Mouse (Mus musculus) layer of hippocampus, adult 6 months (tissue): ENCODE results near the gene Nqo1. TPM values are rescaled to one million over a fixed set of nuclear protein-coding genes. Genes with fewer than 3 reads are reported as not detected.

ENCODE experiments used
- long read RNA-seq, 2 experiments: library from polyadenylated mRNA; unstranded; transcript quantifications; one replicate each; pipeline ENCODE4 v2.0.0; 2019 to 2020
- polyA plus RNA-seq: library from polyadenylated mRNA; unstranded; fragments of <200 nt; fragmentation: Nextera tagmentation; gene quantifications from 2 replicates; pipeline ENCODE4 v1.2.3, GENCODE M21; 2021

Gene Nqo1
- 6.3 and 9.9 TPM in 2 replicates for polyA plus RNA-seq
- long read RNA-seq, experiment 1, transcript Nqo1-201 (6 exons, 1,553 nt) = major isoform, 7 of 8 reads
- long read RNA-seq, experiment 1, partial matches to known transcripts = 1 of 8 reads
- long read RNA-seq, experiment 1, other reads (novel, unspliced or antisense) = 0 of 8 reads
- long read RNA-seq, experiment 2, transcript Nqo1-201 (6 exons, 1,553 nt) = major isoform, 16 of 18 reads
- long read RNA-seq, experiment 2, partial matches to known transcripts = 0 of 18 reads
- long read RNA-seq, experiment 2, other reads (novel, unspliced or antisense) = 2 of 18 reads

GRCm38 (mm10) chr8:107403038-107403781 is at the start of gene Nqo1:
TSS of gene Nqo1 (minus strand) at chr8:107403206.

DNA sequence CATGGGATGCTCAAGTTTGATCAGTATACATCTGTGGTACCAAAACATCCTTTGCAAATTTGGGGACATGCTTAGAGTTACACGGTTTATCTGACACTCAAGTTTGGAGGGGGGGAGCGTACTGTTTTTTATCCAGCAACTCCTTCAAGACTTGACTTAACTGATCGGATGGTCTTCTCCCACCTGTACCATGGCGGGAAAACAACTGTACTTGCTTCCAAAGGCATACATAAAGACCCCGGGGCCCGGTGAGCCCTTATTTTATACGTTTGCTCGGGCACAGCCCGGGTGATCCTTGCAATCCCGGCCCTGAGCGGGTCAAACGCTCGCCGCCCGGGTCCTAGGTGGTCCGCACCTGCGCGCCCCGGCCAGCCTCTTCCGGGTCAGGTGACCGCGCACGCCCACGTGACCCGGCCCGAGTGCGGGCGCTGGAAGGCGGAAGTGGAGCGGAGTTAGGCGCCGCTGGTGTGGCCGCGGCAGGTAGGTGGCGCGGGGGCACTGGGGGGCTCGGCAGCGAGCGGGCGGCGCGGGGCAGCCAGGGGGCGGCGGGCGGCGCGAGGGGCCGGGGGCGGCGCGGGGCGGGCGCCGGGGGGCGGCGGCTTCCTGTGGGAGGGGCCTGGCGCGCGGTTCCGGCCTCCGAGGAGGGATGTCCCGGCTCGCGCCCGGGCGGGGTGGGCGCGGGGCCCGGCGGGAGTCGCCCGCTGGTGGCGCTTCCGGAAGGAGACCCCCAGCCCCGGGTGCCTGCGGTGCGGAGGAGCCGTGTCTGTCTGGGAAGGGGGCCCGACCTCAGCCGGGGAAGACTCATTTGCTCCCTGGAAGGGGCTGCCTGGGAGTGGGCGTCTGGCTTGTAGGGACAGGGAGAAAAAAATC is 33.2 kb upstream of the Nqo1 start, which contains the start of gene Wwp2:
TSS of gene Wwp2 (plus strand) at position 404 of the 870 bp plus-strand sequence.

DNA sequence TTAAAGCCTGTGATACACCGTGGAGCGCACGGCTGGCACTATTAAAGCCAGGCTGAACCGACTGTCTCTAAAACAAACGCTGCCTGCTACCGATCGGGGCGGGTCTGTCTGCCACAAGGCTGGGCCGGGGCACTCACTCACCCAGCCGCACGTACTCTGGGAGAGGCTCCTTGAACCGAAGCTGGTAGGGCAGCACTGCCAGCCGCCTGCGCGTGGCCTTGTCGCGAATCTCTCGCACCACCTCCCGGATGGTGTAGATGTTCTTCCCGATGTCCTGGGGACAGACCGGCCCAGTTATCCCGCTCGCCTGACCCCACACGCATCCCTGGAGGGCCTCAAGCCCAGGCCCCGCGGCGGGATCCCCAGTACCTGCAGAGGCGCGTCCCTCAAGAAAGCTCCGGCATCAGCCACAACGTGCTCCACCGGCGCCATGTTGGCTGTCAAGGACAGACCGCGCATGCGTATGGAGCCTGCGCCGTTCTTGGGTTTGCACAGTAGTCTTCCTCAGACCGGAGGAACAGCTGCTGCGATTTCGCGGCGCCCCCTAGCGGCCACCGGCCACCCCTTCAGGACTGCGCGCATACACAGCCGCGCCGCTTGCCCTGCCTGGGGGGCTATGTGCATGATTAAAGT is 21.7 kb upstream of the Nqo1 start, which contains the start of gene Nob1:
TSS of gene Nob1 (minus strand) at position 455 of the 633 bp plus-strand sequence.

Other genes starting within 250 kb of the Nqo1 start
- 4.6 and 5.7 TPM in 2 replicates for gene Nfat5, start 109.7 kb downstream of the Nqo1 start, polyA plus RNA-seq
- gene Nob1, start 21.8 kb upstream of the Nqo1 start, polyA plus RNA-seq = 33.7 and 34.0 TPM in 2 replicates
- gene Wwp2, start 33.2 kb upstream of the Nqo1 start, polyA plus RNA-seq = 37.7 and 48.3 TPM in 2 replicates
- 178 and 196 TPM in 2 replicates for gene Psmd7, start 185.3 kb upstream of the Nqo1 start, polyA plus RNA-seq